8 mouse cellular contexts compared by ENCODE assay signal in the genomic region with DNA sequence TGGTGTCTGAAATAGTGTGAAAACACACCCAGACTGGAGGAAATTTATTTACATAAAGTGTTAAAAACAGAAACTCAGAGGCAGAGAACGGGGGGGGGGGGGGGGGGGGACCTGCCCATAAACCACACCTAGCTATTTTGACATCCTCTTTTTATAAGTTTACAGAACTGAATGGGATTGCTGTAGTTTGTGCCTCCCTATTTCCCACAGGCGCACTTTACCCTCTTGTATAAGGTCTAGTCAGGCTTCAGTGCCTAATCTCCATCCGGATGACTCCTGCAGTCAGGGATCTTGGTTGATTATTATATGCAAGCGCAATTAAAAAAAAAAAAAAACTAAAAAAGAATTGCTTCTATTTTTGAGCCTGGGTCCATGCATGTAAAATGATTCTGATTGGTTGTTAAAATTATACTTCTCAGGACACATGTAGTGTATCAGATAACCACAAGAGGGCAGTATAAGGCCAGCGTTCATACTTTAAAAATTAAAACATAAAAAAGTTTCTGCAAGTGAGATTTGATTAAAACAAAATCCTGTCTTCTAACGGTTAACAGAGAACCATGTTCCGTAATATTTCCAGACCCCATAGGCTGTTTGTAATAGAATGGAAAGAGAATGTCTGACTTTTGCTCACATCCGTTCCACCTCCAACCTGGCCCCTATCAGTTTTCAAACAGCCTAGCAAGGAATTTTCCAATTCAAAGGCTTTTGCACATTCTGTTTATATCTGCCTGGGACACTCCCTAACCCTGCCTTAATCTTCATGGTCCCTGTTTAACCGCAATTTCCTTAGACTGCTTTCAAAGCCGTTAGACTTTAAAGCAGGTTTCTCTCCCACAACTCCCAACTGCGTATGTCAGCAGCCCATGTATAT.
DNase-seq lines count a peak whose midpoint lies in the region; ATAC-seq lines count a peak whose summit lies in the region.

No protein-coding gene starts in this region.

- H3K4me1 ChIP-seq in kidney, embryonic 14.5 days (ENCODE audit: control insufficient read depth, insufficient read depth, low read length) = no peaks in the 10 kb centered on the region
- no peaks in the 10 kb centered on the region; the same call in 1 of the 2 replicates for H3K4me1 ChIP-seq in liver, embryonic 16.5 days (ENCODE audit: control insufficient read depth, low read depth, low read length)

- no peak for DNase-seq in kidney, adult 8-10 months
- peak; percentile 54 for DNase-seq in NIH3T3 (ENCODE audit: low read depth)
- DNase-seq in adrenal gland, adult 2 months = no peak
- no peak for DNase-seq in adrenal gland, adult 8-10 months
- no peak for DNase-seq in thymus, postnatal 14 days

- ATAC-seq in kidney, embryonic 14.5 days (ENCODE audit: low FRiP score, low TSS enrichment) = 0 out of 2 replicates have a peak, but pooled peaks have one; percentile 43
- ATAC-seq in erythroblast, adult 5-6 weeks (replicated peaks; ENCODE audit: low FRiP score, poor library complexity, severe bottlenecking) = peak; percentile 75
- peak; percentile 89 for ATAC-seq in liver, embryonic 16.5 days (ENCODE audit: low read depth)

- H3K36me3 ChIP-seq in kidney, embryonic 14.5 days (ENCODE audit: control insufficient read depth, insufficient read depth, low read length) = no peaks in the 10 kb centered on the region
- no peaks in the 10 kb centered on the region for H3K36me3 ChIP-seq in liver, embryonic 16.5 days (ENCODE audit: control insufficient read depth, insufficient read depth)

- WGBS in kidney, embryonic 14.5 days = 35% methylated on average over 11 of the region's 11 CpGs
- WGBS in liver, embryonic 16.5 days (ENCODE audit: insufficient replicate concordance) = 21% methylated on average over 11 of the region's 11 CpGs

- H3K4me2 ChIP-seq in kidney, embryonic 14.5 days (replicated peaks; ENCODE audit: low read depth, low read length) = peak overlapping the region; percentile 13; the same call in 1 of the 2 replicates
- H3K4me2 ChIP-seq in liver, embryonic 16.5 days (ENCODE audit: low read depth, low read length) = peak overlapping the region; percentile 44

- H3K27me3 ChIP-seq in kidney, embryonic 14.5 days (ENCODE audit: control insufficient read depth, insufficient read depth, low read length) = no peaks in the 10 kb centered on the region
- H3K27me3 ChIP-seq in liver, embryonic 16.5 days (ENCODE audit: control insufficient read depth, insufficient read depth, low read depth, low read length) = no peaks in the 10 kb centered on the region

- no peaks in the 10 kb centered on the region for H3K9me3 ChIP-seq in kidney, embryonic 14.5 days (ENCODE audit: control insufficient read depth, low read length)
- no peaks in the 10 kb centered on the region for H3K9me3 ChIP-seq in liver, embryonic 16.5 days (replicated peaks; ENCODE audit: control insufficient read depth, low read length)

- H3K27ac ChIP-seq in kidney, embryonic 14.5 days (ENCODE audit: low read depth, low read length) = no peak overlapping the region
- H3K27ac ChIP-seq in liver, embryonic 16.5 days (ENCODE audit: low read length) = no peak overlapping the region

- H3K9ac ChIP-seq in kidney, embryonic 14.5 days (ENCODE audit: low read depth, low read length) = no peak overlapping the region
- H3K9ac ChIP-seq in liver, embryonic 16.5 days (ENCODE audit: low read depth, low read length) = no peak overlapping the region

- no peak overlapping the region for H3K4me3 ChIP-seq in kidney, embryonic 14.5 days (ENCODE audit: low read length)
- H3K4me3 ChIP-seq in liver, embryonic 16.5 days (ENCODE audit: low read depth, low read length) = peak overlapping the region; percentile 29
